Mouse (Mus musculus) neural tube, embryonic 11.5 days (tissue): ENCODE measurements around the gene Supt3. TPM values are rescaled to one million over a fixed set of nuclear protein-coding genes. Genes with fewer than 3 reads are reported as not detected.

Experiments
- ATAC-seq: fragments of 200-750 bp; cut with Nextera tagmentation; 2 replicates; pipeline ENCODE4 v1.8.0; 2017; ENCODE audit warnings: moderate number of reproducible peaks, mild to moderate bottlenecking, moderate TSS enrichment, moderate library complexity; ENCODE audit not compliant: insufficient read depth, low FRiP score, low TSS enrichment
- DNase-seq: peaks from one replicate; pipeline ENCODE4 v3.0.0-alpha.2; 2015; ENCODE audit warnings: low spot score
- H3K27ac ChIP-seq: fragments of 300-500 bp; sonication (generic); 2 replicates; pipeline ENCODE4 v1.5.1; 2014; ENCODE audit warnings: low read depth, mild to moderate bottlenecking, low read length
- H3K27me3 ChIP-seq: fragments of 300-500 bp; sonication (generic); 2 replicates; pipeline ENCODE4 v1.6.1; 2014; ENCODE audit warnings: mild to moderate bottlenecking, low read length, mixed read lengths; ENCODE audit not compliant: control insufficient read depth, insufficient read depth
- H3K36me3 ChIP-seq: fragments of 300-500 bp; sonication (generic); 2 replicates; pipeline ENCODE4 v1.6.1; 2014; ENCODE audit warnings: mild to moderate bottlenecking, low read length, moderate library complexity, mixed read lengths; ENCODE audit not compliant: control insufficient read depth, insufficient read depth
- H3K4me1 ChIP-seq: fragments of 300-500 bp; sonication (generic); 2 replicates; pipeline ENCODE4 v1.6.1; 2014; ENCODE audit warnings: low read length, mixed read lengths; ENCODE audit not compliant: control insufficient read depth, insufficient read depth
- H3K4me2 ChIP-seq: fragments of 300-500 bp; sonication (generic); 2 replicates; pipeline ENCODE4 v1.6.1; 2014; ENCODE audit warnings: low read depth, mild to moderate bottlenecking, moderate library complexity
- H3K4me3 ChIP-seq: fragments of 300-500 bp; sonication (generic); 2 replicates; pipeline ENCODE4 v1.5.1; 2014; ENCODE audit warnings: low read depth, low read length
- H3K9ac ChIP-seq: fragments of 300-500 bp; sonication (generic); 2 replicates; pipeline ENCODE4 v1.6.1; 2014; ENCODE audit warnings: mild to moderate bottlenecking, low read length
- H3K9me3 ChIP-seq: fragments of 300-500 bp; sonication (generic); 2 replicates; pipeline ENCODE4 v1.6.1; 2016; ENCODE audit warnings: low read length; ENCODE audit not compliant: control insufficient read depth
- WGBS: fragments of 180-500 bp; shearing (Covaris S2); extraction: QIAGEN DNeasy Blood & Tissue Kit; methylation state at CpG from one replicate; pipeline ENCODE4 v1.1.7; 2014; 5-methylcytosine and 5-hydroxymethylcytosine counted together
- polyA plus RNA-seq: library from polyadenylated mRNA; unstranded; fragments of >200 nt; fragmentation: Nextera tagmentation; extraction: Ambion mirVana; gene quantifications from 2 replicates; pipeline ENCODE4 v1.2.1, GENCODE M21; 2014

Gene Supt3
- polyA plus RNA-seq, 1 experiment from 2014 or later, result 23.4 TPM

DNA sequence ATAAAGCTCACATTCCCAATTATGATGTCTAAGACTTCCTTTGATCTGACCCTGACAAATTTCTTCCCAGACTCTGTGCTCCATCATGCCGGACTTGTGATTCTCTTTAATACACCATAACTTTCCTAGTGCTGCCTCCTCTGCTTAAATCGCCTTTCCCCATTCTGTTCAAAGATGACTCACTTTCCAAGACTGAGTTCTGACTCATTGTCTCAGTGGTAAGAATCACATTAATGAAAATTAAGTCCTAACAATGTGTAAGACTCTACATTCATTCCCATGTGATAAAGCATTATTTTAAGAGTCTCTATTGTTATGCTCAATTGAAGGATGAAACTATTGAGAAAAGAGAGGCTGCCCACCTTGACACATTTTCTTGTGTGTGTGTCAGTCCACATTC is 6.1 kb upstream of the Supt3 start:
- H3K36me3 ChIP-seq, result no peaks in the 10 kb centered on the region
- ATAC-seq (no peak), DNase-seq (no peak)
- WGBS, result 86% methylated on average over 2 of the region's 2 CpGs
- H3K27ac ChIP-seq, result no peak overlapping the region
- no peaks in the 10 kb centered on the region for H3K4me1 ChIP-seq
- no peaks in the 10 kb centered on the region for H3K27me3 ChIP-seq
- no peak overlapping the region for H3K4me3 ChIP-seq
- no peak overlapping the region for H3K4me2 ChIP-seq
- H3K9ac ChIP-seq, result no peak overlapping the region
- no peaks in the 10 kb centered on the region for H3K9me3 ChIP-seq

DNA sequence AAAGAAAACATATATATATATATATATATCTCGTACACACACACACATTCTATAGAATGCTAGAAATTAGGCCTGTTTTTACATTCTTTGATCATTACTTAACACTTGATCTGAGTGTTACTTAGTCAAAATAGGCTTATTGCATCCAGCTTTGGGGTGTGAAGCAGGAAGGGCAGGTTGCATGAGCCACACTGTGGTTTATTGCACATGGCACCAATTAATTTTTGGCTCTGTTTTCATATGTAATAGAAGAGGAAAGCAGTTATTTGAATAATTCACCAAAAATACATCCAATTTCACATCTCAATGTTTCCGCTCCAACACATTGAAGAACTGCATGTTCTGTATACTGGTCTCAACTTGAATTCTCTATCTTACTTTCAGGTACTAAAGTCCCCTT is 4.4 kb upstream of the Supt3 start:
- no peaks in the 10 kb centered on the region for H3K4me1 ChIP-seq
- H3K4me2 ChIP-seq, result no peak overlapping the region
- ATAC-seq (no peak), DNase-seq (no peak)
- 96% methylated on average over 2 of the region's 2 CpGs for WGBS
- H3K27ac ChIP-seq, result no peak overlapping the region
- H3K9me3 ChIP-seq, result no peaks in the 10 kb centered on the region
- H3K9ac ChIP-seq, result no peak overlapping the region
- no peak overlapping the region for H3K4me3 ChIP-seq
- no peaks in the 10 kb centered on the region for H3K36me3 ChIP-seq
- no peaks in the 10 kb centered on the region for H3K27me3 ChIP-seq

DNA sequence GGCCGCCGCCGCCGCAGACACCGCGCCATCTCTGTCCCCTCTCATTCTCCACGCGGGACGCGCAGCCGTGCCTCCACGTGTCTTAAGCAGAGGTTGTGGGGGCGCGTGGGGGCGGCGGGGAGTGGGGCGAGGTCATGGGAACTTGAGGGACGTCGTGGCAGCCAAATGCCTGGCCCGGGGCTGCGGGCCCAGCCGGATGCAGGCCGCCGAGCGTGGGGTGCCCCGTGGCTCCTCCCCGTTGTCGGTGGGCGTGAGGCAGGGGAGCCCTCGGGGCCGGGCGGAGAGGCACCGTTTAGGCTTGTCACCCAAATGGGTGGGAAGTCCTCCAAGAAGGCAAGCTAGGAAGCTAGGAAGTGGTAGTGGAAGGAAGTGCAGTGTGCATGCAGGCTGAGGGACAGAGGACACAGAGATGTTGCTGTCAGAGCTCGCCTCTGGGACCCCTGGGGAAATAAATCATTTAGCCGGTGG is 419 bp downstream of the Supt3 start:
- Histone ChIP-seq H3K9me3 (no peaks in the 10 kb centered on the region), H3K36me3 (no peaks in the 10 kb centered on the region), H3K9ac (peak overlapping the region; percentile 93), H3K4me3 (peak overlapping the region; percentile 84), H3K27ac (peak overlapping the region; percentile 63), H3K27me3 (no peaks in the 10 kb centered on the region), H3K4me1 (no peaks in the 10 kb centered on the region), H3K4me2 (peak overlapping the region; percentile 67)
- ATAC-seq (peak; percentile 78), DNase-seq (peak; percentile 74)
- under 1% methylated on average over 32 of the region's 35 CpGs for WGBS

DNA sequence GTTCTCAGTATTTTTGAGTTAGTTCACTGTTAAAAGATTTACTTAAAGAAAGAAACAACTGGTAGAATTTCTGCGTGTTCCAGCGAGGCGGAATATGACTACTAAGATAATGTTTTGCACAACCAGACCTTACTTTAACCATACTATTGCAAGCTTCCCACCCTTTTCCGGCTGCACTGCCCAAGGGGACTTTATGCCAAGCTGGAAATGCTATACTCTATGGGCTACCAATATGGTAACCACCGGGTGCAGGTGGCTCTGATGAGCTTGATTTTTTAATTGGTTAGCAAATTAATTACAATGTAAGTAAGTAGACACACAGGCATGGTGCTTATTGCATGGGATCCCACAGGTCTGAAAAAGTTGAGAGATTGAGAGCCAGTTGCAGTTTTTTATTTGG is 1.2 kb downstream of the Supt3 start:
- Histone ChIP-seq H3K4me3 (no peak overlapping the region), H3K4me1 (no peaks in the 10 kb centered on the region), H3K9me3 (no peaks in the 10 kb centered on the region), H3K9ac (no peak overlapping the region), H3K36me3 (no peaks in the 10 kb centered on the region), H3K27ac (no peak overlapping the region), H3K27me3 (no peaks in the 10 kb centered on the region), H3K4me2 (peak overlapping the region; percentile 67; the same call in 1 of the 2 replicates)
- WGBS, result 78% methylated on average over 5 of the region's 5 CpGs
- no peak for ATAC-seq
- DNase-seq, result no peak

DNA sequence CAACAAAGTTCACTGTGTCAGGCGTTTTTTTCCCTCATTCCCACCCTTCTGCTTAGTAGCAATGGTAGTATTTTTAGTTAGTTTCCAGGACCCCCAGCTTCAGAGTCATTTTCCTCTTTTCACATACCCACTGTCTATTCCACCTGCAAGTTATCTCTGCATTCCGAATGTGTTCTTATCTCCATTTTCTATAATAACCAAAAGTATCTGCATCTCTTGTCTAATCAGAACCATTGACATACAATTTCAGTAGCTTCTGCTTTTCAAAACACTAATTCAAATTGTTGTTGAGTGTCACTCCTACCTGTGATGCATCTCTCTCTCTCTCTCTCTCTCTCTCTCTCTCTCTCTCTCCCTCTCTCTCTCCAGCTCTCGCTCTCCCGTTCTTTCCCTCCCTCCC is 3.4 kb downstream of the Supt3 start:
- H3K27me3 ChIP-seq, result no peaks in the 10 kb centered on the region
- H3K4me1 ChIP-seq, result no peaks in the 10 kb centered on the region
- H3K27ac ChIP-seq, result no peak overlapping the region
- H3K36me3 ChIP-seq, result no peaks in the 10 kb centered on the region
- H3K9me3 ChIP-seq, result no peaks in the 10 kb centered on the region
- no peak overlapping the region for H3K4me3 ChIP-seq
- no peak for DNase-seq
- H3K9ac ChIP-seq, result no peak overlapping the region
- WGBS, result 77% methylated on average over 4 of the region's 4 CpGs
- H3K4me2 ChIP-seq, result no peak overlapping the region
- no peak for ATAC-seq

DNA sequence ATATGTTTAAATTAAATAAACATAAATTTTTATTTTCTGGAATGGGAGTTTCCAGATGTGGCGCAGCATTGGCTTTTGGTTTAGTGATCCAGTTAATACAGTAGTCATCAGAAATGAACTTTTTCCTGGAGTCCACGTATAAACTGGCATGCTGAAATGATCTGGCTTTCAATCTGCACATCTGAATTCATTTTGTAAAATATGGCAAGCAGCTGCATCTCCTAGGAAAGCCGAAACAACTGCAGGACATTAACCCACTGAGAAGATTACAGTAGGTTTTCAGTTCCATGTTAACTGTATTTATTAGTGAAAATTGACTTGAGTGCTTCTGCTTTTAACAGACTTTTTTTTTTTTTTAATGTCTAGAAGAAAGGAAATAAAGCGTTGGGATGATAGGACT is 5.4 kb downstream of the Supt3 start:
- no peak overlapping the region for H3K4me2 ChIP-seq
- ATAC-seq, result no peak
- WGBS, result 88% methylated on average over 4 of the region's 4 CpGs

DNA sequence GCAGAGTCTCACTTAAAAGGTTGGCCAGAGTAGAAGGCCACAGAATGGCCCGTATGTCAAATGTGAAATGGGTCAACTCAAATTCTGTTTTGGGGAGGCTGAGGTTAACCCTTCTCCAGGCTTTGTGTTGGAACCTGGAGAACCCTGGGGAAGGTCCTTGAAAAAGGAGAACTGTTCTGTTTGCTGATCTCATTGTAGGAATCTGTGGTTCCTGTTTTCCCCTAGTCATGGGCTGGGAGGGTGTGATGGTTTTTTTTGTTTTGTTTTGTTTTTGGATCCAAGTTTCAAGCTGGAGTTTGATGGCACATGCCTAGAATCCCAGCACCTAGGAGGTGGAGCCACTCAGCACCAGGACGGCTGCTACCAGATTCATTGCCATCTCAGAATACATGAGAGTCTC is 6.2 kb downstream of the Supt3 start:
- WGBS, result 73% methylated on average over 2 of the region's 2 CpGs
- H3K9ac ChIP-seq, result no peak overlapping the region

More for the DNA sequence above, 5.4 kb downstream of the Supt3 start:
- no peak overlapping the region for H3K9ac ChIP-seq
- no peaks in the 10 kb centered on the region for H3K27me3 ChIP-seq
- no peaks in the 10 kb centered on the region for H3K4me1 ChIP-seq
- no peak overlapping the region for H3K4me3 ChIP-seq
- no peak for DNase-seq
- H3K9me3 ChIP-seq, result no peaks in the 10 kb centered on the region
- no peaks in the 10 kb centered on the region for H3K36me3 ChIP-seq
- H3K27ac ChIP-seq, result no peak overlapping the region

DNA sequence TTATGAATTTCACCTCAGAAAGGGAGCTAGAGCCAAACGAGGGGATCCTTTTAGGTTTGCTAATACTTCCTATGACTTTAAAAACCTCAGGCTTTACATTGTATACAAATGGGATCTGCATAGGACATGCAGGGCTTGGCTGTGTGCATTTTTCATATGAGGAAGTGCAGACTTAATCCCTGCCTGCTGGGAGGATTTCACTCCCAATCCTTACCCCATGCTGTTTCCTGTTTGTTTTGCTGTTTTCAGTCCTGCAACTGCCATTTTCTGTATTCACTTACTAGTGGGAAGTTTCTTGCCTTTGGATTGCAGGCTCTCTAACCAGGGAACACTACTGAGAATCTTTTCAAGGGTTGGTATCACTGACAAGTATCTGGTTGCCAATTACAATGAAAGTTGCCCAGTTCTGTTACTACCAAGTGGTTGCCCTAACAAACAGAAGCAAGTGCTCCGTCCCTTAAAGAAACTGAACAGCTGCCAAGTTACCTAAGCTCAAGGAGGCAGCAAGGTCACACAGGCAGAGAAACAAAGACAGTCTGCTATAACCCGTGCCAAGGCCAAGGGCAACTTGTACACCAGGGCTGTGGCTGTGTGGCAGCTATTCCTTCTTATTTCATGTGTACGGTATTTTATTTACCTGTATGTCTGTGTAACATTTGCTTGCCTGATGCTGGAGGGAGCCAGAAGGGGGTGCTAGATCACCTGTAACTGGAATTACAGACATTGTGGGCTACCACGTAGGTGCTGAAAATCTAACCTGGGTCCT is 12.2 kb downstream of the Supt3 start:
- no peaks in the 10 kb centered on the region for H3K4me1 ChIP-seq
- DNase-seq (no peak), ATAC-seq (no peak)
- no peak overlapping the region for H3K4me3 ChIP-seq
- no peak overlapping the region for H3K9ac ChIP-seq
- no peaks in the 10 kb centered on the region for H3K36me3 ChIP-seq
- H3K27ac ChIP-seq, result no peak overlapping the region
- H3K9me3 ChIP-seq, result no peaks in the 10 kb centered on the region
- no peak overlapping the region for H3K4me2 ChIP-seq
- 82% methylated on average over 5 of the region's 5 CpGs for WGBS
- H3K27me3 ChIP-seq, result no peaks in the 10 kb centered on the region

More for the DNA sequence above, 6.2 kb downstream of the Supt3 start:
- Histone ChIP-seq H3K4me1 (no peaks in the 10 kb centered on the region), H3K4me3 (no peak overlapping the region), H3K27me3 (no peaks in the 10 kb centered on the region), H3K27ac (no peak overlapping the region), H3K4me2 (no peak overlapping the region), H3K9me3 (no peaks in the 10 kb centered on the region), H3K36me3 (no peaks in the 10 kb centered on the region)
- ATAC-seq (no peak), DNase-seq (no peak)

DNA sequence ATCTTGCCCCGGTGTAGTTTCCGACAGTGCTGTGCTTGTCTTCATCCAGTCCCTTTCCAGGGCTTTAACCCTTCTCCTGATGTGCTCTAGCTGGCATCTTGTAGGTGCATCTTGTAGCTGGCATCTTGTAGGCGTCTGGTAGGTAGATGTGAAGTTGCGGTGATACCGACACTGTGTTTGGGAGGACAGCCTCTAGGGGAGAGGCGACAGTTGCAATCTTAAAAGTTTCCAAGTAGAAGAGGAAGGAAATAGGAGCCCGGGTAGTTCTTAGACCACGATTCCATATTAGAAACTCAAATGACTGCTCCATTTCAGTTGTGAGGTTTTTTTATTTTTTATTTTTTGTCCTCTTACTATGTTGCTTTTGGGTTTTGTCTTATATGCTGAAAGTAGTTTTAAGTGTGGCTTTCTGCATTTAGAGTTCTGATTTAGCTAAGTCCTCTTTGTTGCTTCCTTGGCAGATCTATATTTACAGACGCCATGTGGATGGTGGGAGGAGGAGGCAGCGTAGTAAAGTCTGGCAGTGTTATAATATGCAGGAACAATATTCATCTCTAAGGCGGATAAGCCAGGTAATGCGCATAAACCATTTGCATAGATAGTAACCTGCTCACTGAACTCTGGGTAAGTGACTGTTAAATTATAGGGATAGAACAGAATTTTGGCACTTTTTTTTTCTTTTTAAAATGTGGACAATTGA is 15.4 kb downstream of the Supt3 start:
- Histone ChIP-seq H3K27me3 (no peaks in the 10 kb centered on the region), H3K4me2 (no peak overlapping the region), H3K4me1 (no peaks in the 10 kb centered on the region), H3K4me3 (no peak overlapping the region), H3K36me3 (no peaks in the 10 kb centered on the region), H3K9ac (no peak overlapping the region), H3K27ac (no peak overlapping the region), H3K9me3 (no peaks in the 10 kb centered on the region)
- ATAC-seq, result no peak
- DNase-seq, result no peak
- 92% methylated on average over 12 of the region's 12 CpGs for WGBS
